Mouse (Mus musculus) right cerebral cortex, postnatal 4 days (tissue): ENCODE measurements at regions not wholly inside any gene's neighbourhood (a gene's known extent, or its start where the extent isn't known, plus 50 kb on each side); places are given as distances from the start of the nearest gene placed in this dataset.
"Not testable (repeated sequence)": the region's sequence is repeated elsewhere in the genome, so short reads cannot be mapped to it uniquely, and the experiment has no call there.

Experiments used
- DNase-seq: peaks from one replicate; pipeline ENCODE4 v3.0.0-alpha.2; 2022

- no peak for DNase-seq
These were observed 63.8 kb upstream of the Srsf6 start for GRCm38 (mm10) chr2:162867516-162868029.

- DNase-seq = peak; percentile 26
These were observed 64.6 kb upstream of the Srsf6 start for GRCm38 (mm10) chr2:162866613-162867314.

DNA sequence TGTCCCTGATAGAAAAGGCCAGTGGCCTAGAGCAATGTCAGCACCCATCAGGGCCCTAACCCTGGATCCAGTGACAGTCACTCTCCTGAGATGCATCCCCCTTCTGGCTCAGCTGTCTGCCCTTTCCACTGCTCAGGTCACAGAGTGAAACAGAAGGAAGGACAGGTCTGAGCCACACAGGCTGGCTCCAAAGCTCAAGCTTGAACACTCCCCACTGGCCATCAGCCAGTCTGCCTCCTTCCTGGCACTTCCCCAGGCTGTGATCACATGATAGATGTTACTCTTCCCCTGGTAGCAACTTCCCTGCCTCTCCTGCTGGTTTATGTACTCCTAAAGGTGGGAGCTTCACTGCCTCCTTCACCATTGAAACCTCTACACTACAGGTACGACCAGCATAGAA lies 66.8 kb upstream of the Srsf6 start:
- peak; percentile 30 for DNase-seq

GRCm38 (mm10) chr2:162854606-162855005 lies 76.7 kb upstream of the Srsf6 start:
- DNase-seq = no peak

DNA sequence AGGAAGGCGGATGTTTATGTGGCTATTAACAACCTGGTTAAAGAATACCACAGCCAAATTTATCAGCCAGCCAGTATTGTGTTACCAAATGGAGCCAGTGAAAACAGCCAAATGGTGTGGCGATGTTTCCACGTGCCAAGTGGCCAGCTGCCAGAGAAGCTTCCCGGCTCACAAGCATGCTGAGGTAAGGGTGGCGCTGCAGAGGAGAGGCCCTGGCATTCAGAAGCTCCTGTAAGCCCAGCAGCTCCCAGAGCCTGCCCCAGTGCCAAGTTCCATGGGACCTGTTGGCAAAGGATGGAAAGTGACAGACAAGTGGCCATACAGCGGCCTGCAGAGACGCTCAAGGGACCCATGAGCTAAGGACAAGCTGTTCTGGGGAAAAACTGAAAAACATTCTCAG lies 77.8 kb upstream of the Srsf6 start:
- DNase-seq = peak; percentile 46

GRCm38 (mm10) chr2:162841761-162842160 lies 89.6 kb upstream of the Srsf6 start:
- not testable (repeated sequence) for DNase-seq

- DNase-seq = no peak
These were observed 93.6 kb upstream of the Srsf6 start for GRCm38 (mm10) chr2:162837776-162838175.

GRCm38 (mm10) chr2:162833741-162834140 lies 97.6 kb upstream of the Srsf6 start:
- no peak for DNase-seq

DNA sequence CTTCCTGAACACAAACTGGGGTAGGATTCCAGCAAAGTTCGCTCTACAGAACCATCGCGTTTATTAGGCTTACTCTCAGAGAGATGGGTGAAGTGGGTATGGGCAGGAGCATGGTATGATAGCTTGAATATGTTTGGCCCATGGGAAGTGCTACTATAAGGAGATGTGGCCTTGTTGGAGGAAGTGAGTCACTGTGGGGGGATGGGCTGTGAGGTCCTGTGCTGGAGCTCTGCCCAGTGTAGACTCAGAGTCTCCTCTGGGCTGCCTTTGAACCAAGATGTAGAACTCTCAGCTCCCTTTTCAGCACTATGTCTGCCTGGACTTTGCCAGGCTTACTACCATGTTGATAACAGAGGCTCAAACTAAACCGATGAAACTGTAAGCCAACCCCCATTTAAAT lies 112.5 kb upstream of the Srsf6 start:
- no peak for DNase-seq

GRCm38 (mm10) chr2:162814205-162814604 lies 117.1 kb upstream of the Srsf6 start:
- DNase-seq = peak; percentile 5

GRCm38 (mm10) chr2:162807747-162808146 lies 123.6 kb upstream of the Srsf6 start:
- no peak for DNase-seq

DNA sequence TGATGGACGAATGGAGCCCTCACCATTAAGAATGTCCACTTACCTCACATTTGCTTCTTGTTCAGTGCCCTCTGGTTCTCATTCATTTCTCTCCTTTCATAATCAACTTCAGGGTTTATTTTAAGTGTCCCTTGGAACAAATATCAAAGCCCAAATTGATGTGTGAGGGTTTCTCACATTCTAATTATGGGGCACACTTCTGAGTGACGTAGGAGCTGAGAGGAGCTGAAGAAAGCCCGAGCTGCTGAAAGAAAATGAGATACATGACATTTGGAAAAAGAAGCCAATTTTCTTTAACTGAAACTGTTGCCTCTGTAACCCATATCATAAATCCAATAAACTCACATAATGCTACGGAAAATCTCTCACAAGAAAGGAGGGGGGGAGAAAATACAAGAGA lies 134.8 kb upstream of the Srsf6 start:
- no peak for DNase-seq

GRCm38 (mm10) chr2:162794285-162794684 lies 133.3 kb upstream of the Ptprt start:
- DNase-seq = no peak

GRCm38 (mm10) chr2:162791374-162792098 lies 130.6 kb upstream of the Ptprt start:
- DNase-seq = peak; percentile 40

GRCm38 (mm10) chr2:162784176-162784813 lies 123.3 kb upstream of the Ptprt start:
- DNase-seq = no peak

- no peak for DNase-seq
These were observed 120.7 kb upstream of the Ptprt start for GRCm38 (mm10) chr2:162781599-162781998.

DNA sequence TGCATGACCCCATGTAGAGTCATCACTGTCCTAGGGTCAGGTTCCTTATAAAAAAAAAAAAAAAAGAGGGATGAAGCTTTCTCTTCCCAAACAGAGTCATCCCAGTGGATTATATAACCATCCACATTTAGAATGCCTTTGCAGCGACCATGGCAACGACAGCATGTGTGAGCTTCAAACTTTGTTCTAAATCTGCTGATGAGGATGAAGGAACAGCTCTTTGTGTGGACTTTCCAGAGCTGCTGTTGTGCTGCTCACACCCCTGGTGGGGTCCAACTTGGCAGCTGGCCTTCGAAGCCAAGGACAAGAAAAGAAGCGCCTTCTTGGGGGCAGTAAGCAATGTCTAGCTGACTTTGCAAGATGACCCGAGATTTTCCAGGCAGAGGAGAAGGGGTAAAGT lies 115.6 kb upstream of the Ptprt start:
- DNase-seq = no peak

DNA sequence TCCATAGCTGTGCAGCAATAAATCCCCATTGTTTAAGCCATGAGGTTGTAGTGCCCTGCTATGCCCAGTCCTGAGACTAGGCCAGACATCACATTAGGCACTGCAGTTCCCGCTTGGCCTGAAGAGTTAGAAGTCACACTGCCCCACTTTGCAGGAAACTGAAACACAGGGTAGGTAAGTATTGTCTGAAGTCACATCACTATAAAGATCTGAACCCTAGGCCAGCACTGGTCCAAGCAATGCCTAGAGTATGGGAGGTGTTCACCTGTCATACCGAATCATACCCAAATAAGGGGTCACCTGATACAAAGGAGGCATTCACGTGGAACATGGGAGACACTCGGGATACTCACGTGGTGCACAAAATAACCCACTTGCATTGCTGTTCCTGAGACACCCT lies 111.6 kb upstream of the Ptprt start:
- DNase-seq = no peak

DNA sequence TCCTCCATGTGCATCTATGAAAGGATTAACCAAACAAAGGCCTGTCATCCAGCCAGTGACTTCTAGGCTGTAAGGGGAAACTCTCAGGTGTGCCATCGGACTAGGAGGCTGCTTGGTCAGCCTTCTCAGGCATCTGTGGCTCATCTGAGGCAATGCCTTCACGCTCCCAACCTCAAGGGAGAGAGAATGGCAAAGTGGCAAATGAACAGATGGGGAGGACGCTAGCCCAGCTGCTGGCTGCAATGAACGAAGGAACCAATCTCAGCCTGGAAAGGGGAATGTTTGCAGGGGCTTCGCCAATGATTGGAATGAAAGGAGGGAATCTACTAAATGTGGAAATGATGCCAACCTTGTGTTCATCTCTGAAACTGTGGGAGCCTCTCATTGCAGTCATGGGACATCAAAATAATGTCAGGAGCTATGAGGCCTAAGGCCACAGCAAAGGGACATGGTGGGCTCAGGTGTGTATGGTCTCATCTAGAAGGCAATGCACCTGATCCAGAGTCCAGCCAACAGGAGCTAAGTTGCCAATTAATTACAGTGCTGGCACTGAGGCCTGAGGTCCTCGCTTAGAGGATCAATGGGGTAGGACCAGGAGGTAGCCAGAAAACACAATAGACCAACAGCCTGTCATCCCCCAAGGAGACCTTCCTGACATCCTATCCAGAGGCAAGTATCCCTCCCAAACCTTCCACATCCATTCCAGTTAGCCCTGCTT lies 108.9 kb upstream of the Ptprt start:
- DNase-seq = no peak

GRCm38 (mm10) chr2:162764059-162764458 lies 103.1 kb upstream of the Ptprt start:
- no peak for DNase-seq

DNA sequence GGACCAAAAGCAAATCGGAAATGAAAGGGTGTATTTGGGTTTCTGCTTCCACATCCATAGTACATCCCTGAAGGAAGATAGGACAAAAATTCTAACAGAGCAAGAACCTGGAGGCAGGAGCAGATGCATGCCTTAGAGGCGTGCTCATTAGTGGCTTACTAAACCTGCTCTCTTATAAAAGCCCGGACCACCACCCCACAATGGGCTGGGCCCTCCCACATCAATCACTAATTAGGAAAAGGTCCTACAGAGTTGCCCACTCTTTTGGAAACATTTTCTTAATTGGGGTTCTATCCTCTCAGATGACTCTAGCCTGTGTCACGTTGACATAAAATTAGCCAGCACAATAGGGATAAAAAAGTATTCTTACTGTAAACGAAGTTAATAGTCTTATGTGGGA lies 79.6 kb upstream of the Ptprt start:
- no peak for DNase-seq

- no peak for DNase-seq
These were observed 74.8 kb upstream of the Ptprt start for GRCm38 (mm10) chr2:162735761-162736160.

DNA sequence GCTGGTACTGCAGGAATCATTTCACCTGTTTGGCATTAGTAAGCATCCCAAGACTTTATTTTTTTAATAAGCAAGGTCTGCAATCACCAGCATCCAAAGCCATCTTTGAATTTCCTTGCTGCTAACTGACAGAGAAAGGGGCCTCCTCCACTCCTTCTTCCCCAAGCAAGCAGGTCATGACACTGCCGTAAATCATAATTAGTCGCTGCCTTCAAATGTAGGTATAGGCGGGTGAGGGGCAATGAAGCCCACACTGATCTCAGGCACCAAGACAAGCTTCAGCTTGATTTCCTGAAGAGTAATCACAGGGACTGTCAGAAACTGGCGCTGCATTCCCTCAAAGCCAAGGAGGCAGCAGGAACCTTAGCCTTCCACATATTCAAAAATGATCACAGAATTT lies 73.3 kb upstream of the Ptprt start:
- DNase-seq = no peak
